Mouse (Mus musculus) limb, embryonic 10.5 days (tissue): ENCODE data around the gene Dnmt3a. TPM values are rescaled to one million over a fixed set of nuclear protein-coding genes. Genes with fewer than 3 reads are reported as not detected.
A peak's percentile ranks its signal among the peaks of the same experiment; 100 is the strongest.

ENCODE experiments used
- DNase-seq: peaks from one replicate; pipeline ENCODE4 v3.0.0-alpha.2; 2017; ENCODE audit warnings: low spot score
- H3K27ac ChIP-seq: fragments of 300-500 bp; sonication (generic); 2 replicates; pipeline ENCODE4 v1.5.1; 2016; ENCODE audit warnings: mild to moderate bottlenecking
- H3K27me3 ChIP-seq: fragments of 300-500 bp; sonication (generic); 2 replicates; pipeline ENCODE4 v1.6.1; 2016; ENCODE audit warnings: low read depth, mild to moderate bottlenecking; ENCODE audit not compliant: poor library complexity, severe bottlenecking
- H3K36me3 ChIP-seq: fragments of 300-500 bp; sonication (generic); 2 replicates; pipeline ENCODE4 v1.6.1; 2016; ENCODE audit warnings: mild to moderate bottlenecking, moderate library complexity
- H3K4me1 ChIP-seq: fragments of 300-500 bp; sonication (generic); 2 replicates; pipeline ENCODE4 v1.6.1; 2016
- H3K4me3 ChIP-seq: fragments of 300-500 bp; sonication (generic); 2 replicates; pipeline ENCODE4 v1.5.1; 2016; ENCODE audit warnings: mild to moderate bottlenecking, moderate library complexity
- H3K9me3 ChIP-seq: fragments of 300-500 bp; sonication (generic); replicated peaks from 2 replicates; pipeline ENCODE4 v1.6.1; 2016; ENCODE audit warnings: mild to moderate bottlenecking
- whole genome bisulfite sequencing: fragments of 180-500 bp; shearing (Covaris S2); methylation state at CpG from one replicate; pipeline ENCODE4 v1.1.7; 2016; 5-methylcytosine and 5-hydroxymethylcytosine counted together
- polyA plus RNA-seq: library from polyadenylated mRNA; unstranded; fragments of >200 nt; fragmentation: Nextera tagmentation; extraction: Ambion mirVana; gene quantifications from 2 replicates; pipeline ENCODE4 v1.2.1, GENCODE M21; 2016

Dnmt3a gene
- polyA plus RNA-seq, 1 experiment from 2014 or later: 298 TPM

DNA sequence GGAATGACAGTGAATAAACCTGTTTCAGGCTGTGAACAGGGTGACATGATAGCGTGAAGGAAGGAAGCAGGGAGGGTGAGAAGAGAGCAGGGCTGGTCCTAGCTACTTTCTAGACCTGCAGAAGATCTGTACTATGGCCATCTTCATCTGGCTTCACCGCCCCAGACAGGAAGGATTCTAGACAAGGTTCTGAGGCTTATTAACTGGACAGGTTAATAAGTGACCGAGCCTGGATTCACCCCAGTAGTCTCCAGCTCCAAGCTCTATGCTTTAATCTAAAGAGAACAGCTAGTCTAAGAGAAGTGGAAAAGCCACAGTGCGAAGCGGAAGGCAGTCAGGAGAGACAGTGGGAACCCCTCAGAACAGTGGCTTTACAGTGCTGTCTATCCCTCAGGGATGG is 28.1 kb upstream of the Dnmt3a start:
- no peak for DNase-seq
- H3K36me3 ChIP-seq: peaks cover 14% of the 10 kb centered on the region
- no peak overlapping the region for H3K4me3 ChIP-seq
- H3K27ac ChIP-seq: no peak overlapping the region
- no peaks in the 10 kb centered on the region for H3K9me3 ChIP-seq
- H3K4me1 ChIP-seq: peaks cover 34% of the 10 kb centered on the region
- H3K27me3 ChIP-seq: no peaks in the 10 kb centered on the region
- WGBS: 93% methylated on average over 5 of the region's 5 CpGs

- no peak overlapping the region for H3K4me3 ChIP-seq
- DNase-seq: no peak
- no peaks in the 10 kb centered on the region for H3K9me3 ChIP-seq
- peaks cover 12% of the 10 kb centered on the region for H3K36me3 ChIP-seq
- 88% methylated on average over 6 of the region's 6 CpGs for WGBS
- no peak overlapping the region for H3K27ac ChIP-seq
- no peaks in the 10 kb centered on the region for H3K27me3 ChIP-seq
- peaks cover 40% of the 10 kb centered on the region for H3K4me1 ChIP-seq
Observed at GRCm38 (mm10) chr12:3778286-3778685, 27.5 kb upstream of the Dnmt3a start.

- Histone ChIP-seq H3K9me3 (no peaks in the 10 kb centered on the region), H3K27ac (peak overlapping the region; percentile 28; the same call in 1 of the 2 replicates), H3K36me3 (0 out of 2 replicates have a peak, but pooled peaks cover 5% of the 10 kb centered on the region), H3K4me1 (peaks cover 50% of the 10 kb centered on the region), H3K4me3 (no peak overlapping the region), H3K27me3 (no peaks in the 10 kb centered on the region)
- no peak for DNase-seq
- WGBS: 59% methylated on average over 2 of the region's 2 CpGs
Observed at GRCm38 (mm10) chr12:3779639-3780038, 26.2 kb upstream of the Dnmt3a start.

GRCm38 (mm10) chr12:3780405-3780891 is 25.4 kb upstream of the Dnmt3a start:
- peak; percentile 70 for DNase-seq
- Histone ChIP-seq H3K36me3 (0 out of 2 replicates have a peak, but pooled peaks cover 5% of the 10 kb centered on the region), H3K4me1 (peaks cover 56% of the 10 kb centered on the region), H3K4me3 (no peak overlapping the region), H3K27me3 (no peaks in the 10 kb centered on the region), H3K9me3 (no peaks in the 10 kb centered on the region), H3K27ac (peak overlapping the region; percentile 84)
- 20% methylated on average over 8 of the region's 8 CpGs for WGBS

DNA sequence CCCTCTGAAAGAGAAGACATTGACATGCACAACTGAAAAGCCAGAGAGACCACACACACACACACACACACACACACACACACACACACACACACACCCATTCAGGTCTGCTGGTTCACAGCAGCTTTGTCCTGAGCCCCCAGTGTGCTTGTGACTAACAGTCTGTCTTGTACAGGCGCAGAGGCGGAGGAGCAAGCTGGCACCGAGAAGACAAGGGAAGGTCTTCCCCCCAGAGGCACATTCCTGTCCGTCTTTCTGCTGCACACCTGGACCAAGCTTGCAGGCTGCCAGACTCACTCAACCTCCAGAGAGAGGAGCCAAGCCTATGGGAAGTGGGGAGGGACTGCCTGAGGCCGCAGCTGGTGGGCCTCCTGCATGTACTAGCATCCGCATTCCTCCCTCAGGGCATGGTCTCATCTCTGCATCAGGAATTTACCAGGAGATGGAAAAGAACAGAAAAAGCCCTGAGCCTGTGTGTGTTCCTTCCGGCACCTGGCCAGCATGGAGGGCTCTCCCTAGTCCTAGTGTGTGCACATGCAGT is 24.8 kb upstream of the Dnmt3a start:
- Histone ChIP-seq H3K4me1 (peaks cover 56% of the 10 kb centered on the region), H3K27ac (peak overlapping the region; percentile 84)
- 51% methylated on average over 7 of the region's 7 CpGs for WGBS

DNA sequence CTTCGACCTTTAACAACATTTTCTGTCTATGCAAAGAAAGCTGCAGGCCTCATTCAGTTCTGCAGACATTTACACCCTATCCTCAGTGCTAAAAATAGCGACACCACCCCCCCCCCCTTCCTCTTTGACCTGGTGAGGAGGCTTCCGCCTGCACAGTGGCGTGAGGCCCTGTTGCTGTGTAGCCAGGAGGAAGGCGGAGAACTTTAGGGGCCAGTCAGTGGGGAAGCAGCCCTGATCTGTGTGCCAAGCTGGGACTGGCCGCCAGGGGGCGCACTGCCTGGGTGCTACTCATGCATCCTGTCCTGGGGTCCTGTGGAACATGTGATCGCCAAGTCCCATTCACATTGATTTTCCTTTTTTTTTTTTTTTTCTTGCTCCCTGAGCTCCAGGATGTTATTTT is 24.3 kb upstream of the Dnmt3a start:
- no peaks in the 10 kb centered on the region for H3K9me3 ChIP-seq

More for the DNA sequence above, 24.8 kb upstream of the Dnmt3a start:
- Histone ChIP-seq H3K36me3 (0 out of 2 replicates have a peak, but pooled peaks cover 1% of the 10 kb centered on the region), H3K27me3 (no peaks in the 10 kb centered on the region), H3K4me3 (peak overlapping the region; percentile 12), H3K9me3 (no peaks in the 10 kb centered on the region)
- peak; percentile 58 for DNase-seq

DNA sequence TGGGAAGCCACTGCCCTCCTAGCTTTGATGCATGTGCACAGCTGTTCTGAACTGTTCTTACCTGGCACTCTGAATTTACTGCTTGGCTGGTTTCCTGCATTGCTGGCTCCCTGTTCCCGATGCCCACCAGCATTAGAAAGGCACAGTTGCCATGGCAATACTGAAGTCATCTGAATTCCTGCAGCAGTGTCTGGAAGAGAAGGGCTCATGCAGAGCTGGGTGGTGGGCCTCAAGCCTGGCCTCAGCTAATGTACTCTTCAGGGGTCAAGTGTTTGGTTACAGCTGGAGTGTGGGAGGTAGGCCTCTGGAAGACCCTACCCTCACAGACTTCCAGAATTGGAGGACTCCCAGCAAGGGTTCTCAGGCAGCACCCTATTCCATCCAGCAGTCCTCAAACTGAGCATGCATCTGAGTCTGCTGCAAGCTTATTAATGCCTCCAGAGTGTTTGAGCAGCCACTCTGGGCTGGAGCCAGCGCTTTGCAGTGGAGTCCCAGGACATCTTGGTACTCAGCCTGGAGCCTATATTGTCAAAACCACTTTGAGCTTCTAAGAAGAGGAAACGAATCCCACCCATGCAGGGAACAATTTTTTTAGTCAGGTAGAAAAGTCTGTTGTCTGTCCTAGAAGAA is 22.5 kb upstream of the Dnmt3a start:
- Histone ChIP-seq H3K27ac (no peak overlapping the region; the same call in 1 of the 2 replicates), H3K4me3 (no peak overlapping the region), H3K4me1 (peaks cover 73% of the 10 kb centered on the region), H3K9me3 (no peaks in the 10 kb centered on the region), H3K36me3 (no peaks in the 10 kb centered on the region), H3K27me3 (no peaks in the 10 kb centered on the region)
- DNase-seq: no peak
- WGBS: 71% methylated on average over 3 of the region's 3 CpGs

More for the DNA sequence above, 24.3 kb upstream of the Dnmt3a start:
- Histone ChIP-seq H3K4me3 (peak overlapping the region; percentile 12), H3K27me3 (no peaks in the 10 kb centered on the region), H3K27ac (peak overlapping the region; percentile 84), H3K4me1 (peaks cover 56% of the 10 kb centered on the region), H3K36me3 (no peaks in the 10 kb centered on the region)
- WGBS: 9% methylated on average over 8 of the region's 8 CpGs
- DNase-seq: peak; percentile 96

DNA sequence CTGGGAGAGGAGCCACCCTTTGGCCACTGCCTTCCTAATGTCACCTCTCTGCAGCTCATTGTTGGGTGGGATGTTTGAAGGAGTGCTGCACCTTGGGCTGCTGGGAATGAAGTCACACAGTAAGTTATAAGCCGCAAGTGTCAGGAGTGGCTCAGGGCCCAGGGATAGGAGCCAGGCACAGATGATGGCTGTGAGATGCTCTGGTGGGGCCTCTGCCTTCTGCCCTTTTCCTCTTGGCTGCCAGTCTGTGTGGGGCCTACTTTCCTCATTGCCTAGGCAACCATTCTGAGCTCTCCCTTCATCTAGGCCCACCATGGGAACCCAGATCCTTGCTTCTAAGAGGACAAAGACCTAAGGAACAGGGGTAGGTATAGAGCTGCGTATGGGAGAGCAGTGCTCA is 21.5 kb upstream of the Dnmt3a start:
- Histone ChIP-seq H3K4me1 (peaks cover 82% of the 10 kb centered on the region), H3K27ac (peak overlapping the region; percentile 8; the same call in 1 of the 2 replicates), H3K27me3 (no peaks in the 10 kb centered on the region), H3K4me3 (no peak overlapping the region), H3K9me3 (no peaks in the 10 kb centered on the region), H3K36me3 (no peaks in the 10 kb centered on the region)
- DNase-seq: no peak
- 93% methylated on average over 2 of the region's 2 CpGs for WGBS

- peaks cover 82% of the 10 kb centered on the region for H3K4me1 ChIP-seq
- H3K9me3 ChIP-seq: no peaks in the 10 kb centered on the region
- H3K36me3 ChIP-seq: no peaks in the 10 kb centered on the region
- DNase-seq: no peak
- no peaks in the 10 kb centered on the region for H3K27me3 ChIP-seq
- H3K27ac ChIP-seq: peak overlapping the region; percentile 12; the same call in 1 of the 2 replicates
- no peak overlapping the region for H3K4me3 ChIP-seq
- WGBS: 66% methylated on average over 4 of the region's 4 CpGs
Observed at GRCm38 (mm10) chr12:3784729-3785128, 21.1 kb upstream of the Dnmt3a start.

GRCm38 (mm10) chr12:3787041-3787440 is 18.8 kb upstream of the Dnmt3a start:
- 50% methylated on average over 3 of the region's 3 CpGs for WGBS
- Histone ChIP-seq H3K27ac (no peak overlapping the region), H3K4me3 (no peak overlapping the region)

DNA sequence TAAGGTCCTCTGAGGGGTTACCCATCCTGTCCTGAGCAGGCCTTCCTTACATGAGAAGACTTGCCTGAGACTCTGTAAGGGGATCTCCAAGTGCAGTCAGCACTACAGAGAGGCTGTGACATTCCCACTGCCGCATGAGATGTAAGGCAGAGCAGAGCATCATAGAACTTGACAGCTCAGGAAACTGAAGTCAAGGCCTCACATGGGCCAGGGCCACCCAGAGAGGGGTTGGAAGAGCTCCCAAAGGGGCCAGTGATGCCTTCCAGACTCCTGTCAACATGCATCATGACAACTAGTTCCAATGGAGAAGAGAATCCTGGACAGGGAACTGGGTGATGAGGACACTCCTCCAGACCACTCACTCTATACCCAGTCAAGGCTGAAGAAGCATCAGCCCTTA is 18.3 kb upstream of the Dnmt3a start:
- DNase-seq: no peak
- Histone ChIP-seq H3K4me1 (peaks cover 67% of the 10 kb centered on the region), H3K27me3 (no peaks in the 10 kb centered on the region), H3K36me3 (no peaks in the 10 kb centered on the region), H3K9me3 (no peaks in the 10 kb centered on the region), H3K27ac (peak overlapping the region; percentile 74), H3K4me3 (no peak overlapping the region)
- WGBS: 46% methylated on average over 1 of the region's 1 CpGs

More at GRCm38 (mm10) chr12:3787041-3787440, 18.8 kb upstream of the Dnmt3a start:
- H3K36me3 ChIP-seq: no peaks in the 10 kb centered on the region
- no peaks in the 10 kb centered on the region for H3K9me3 ChIP-seq
- no peaks in the 10 kb centered on the region for H3K27me3 ChIP-seq
- H3K4me1 ChIP-seq: peaks cover 69% of the 10 kb centered on the region
- no peak for DNase-seq

DNA sequence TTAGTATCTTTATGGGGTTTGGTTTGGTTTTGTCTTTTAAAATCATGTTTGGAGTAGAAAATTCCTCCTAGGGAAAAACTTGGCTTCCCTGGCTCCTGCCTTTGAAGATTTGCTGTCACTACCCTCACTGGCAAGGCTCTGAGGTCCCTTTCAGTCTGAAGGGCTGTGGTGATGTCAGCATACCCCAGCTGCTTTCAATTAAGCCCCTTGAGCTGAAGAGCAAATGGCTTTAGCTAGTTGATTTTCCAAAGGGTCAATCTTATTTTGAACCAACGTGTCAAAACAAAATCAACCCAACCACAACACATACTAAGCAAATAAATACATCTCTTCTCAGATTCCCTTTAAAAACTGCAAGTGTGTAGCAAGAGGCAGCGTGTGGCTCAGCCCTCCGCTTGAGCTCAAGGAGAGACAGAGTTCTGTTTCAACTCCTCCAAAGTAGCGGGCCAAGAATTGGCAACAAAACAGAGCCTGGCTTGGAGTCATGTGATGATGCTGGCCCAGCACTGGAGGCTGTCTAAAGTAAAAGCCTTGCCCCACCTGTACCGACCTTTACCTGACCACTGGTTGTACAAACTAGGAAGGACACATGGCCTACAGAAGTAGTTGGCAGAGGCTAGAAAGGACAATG is 17.3 kb upstream of the Dnmt3a start:
- Histone ChIP-seq H3K4me3 (0 out of 2 replicates have a peak overlapping the region, but pooled peaks have one; percentile 1), H3K36me3 (no peaks in the 10 kb centered on the region), H3K4me1 (peaks cover 57% of the 10 kb centered on the region), H3K27me3 (no peaks in the 10 kb centered on the region), H3K9me3 (no peaks in the 10 kb centered on the region), H3K27ac (peak overlapping the region; percentile 74)
- DNase-seq: no peak
- 43% methylated on average over 5 of the region's 5 CpGs for WGBS

- WGBS: 74% methylated on average over 5 of the region's 5 CpGs
- peaks cover 49% of the 10 kb centered on the region for H3K4me1 ChIP-seq
- no peaks in the 10 kb centered on the region for H3K9me3 ChIP-seq
- no peak overlapping the region for H3K4me3 ChIP-seq
- H3K27ac ChIP-seq: peak overlapping the region; percentile 31; the same call in 1 of the 2 replicates
- H3K36me3 ChIP-seq: no peaks in the 10 kb centered on the region
- DNase-seq: no peak
- H3K27me3 ChIP-seq: peaks cover 5% of the 10 kb centered on the region; the same call in 1 of the 2 replicates
Observed at GRCm38 (mm10) chr12:3789626-3790185, 16.1 kb upstream of the Dnmt3a start.
